Mouse (Mus musculus) erythroblast, embryonic 14.5 days (primary cell): ENCODE data around the gene Gm27235.

Source experiments
- GATA1 ChIP-seq: IDR thresholded peaks from 2 replicates; pipeline ENCODE4 v1.6.1; 2012; ENCODE audit warnings: low read length, inconsistent platforms, mixed read lengths
- TAL1 ChIP-seq: IDR thresholded peaks from 3 replicates; pipeline ENCODE4 v1.6.1; 2012; ENCODE audit warnings: low read length, inconsistent platforms, mixed read lengths

DNA sequence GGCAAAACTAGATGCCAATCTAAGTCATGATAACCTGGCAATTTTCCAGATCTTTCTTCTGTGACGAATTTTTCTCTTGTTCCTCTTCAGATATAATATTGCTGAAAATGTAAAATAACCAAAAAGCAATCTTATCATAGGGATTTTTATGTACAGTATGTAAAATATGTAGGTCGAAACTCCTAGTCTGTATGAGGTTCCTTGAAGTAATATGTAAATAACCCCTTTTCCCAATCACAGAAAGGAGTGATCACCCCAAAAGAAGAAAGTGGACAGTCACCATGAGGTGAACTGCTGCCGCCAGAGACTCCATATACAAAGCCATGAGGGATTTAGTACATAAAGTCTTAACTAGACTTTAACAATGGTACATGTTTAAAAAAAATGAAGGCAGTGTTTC lies 11.9 kb downstream of the Gm27235 start, which contains the start of gene Gm17727:
- no peak for TF ChIP-seq GATA1
- TF ChIP-seq TAL1 = no peak
